ENCODE assay signal across 12 mouse cellular contexts in genomic region chr11:57583636-57584277, GRCm38 (mm10).
A peak's percentile ranks its signal among the peaks of the same experiment; 100 is the strongest.
DNase-seq lines count a peak whose midpoint lies in the region; ATAC-seq lines count a peak whose summit lies in the region.
"Had no signal": no experiment of that assay in that cellular context is flagged by ENCODE, and none has a peak within 500 bp of the region (broad histone marks: within the 10 kb centered on the region; RNA-seq: fewer than 3 reads in every experiment).

No protein-coding gene starts in this region.

- ATAC-seq in liver, embryonic 11.5 days (replicated peaks; ENCODE audit: low FRiP score) = no peak
- ATAC-seq in forebrain, embryonic 11.5 days (replicated peaks; ENCODE audit: low FRiP score) = peak; percentile 58; the same call in 1 of the 2 replicates
- ATAC-seq in hindbrain, embryonic 15.5 days (ENCODE audit: low FRiP score, low read depth) = 0 out of 2 replicates have a peak, but pooled peaks have one; percentile 38
- 0 out of 2 replicates have a peak, but pooled peaks have one; percentile 22 for ATAC-seq in midbrain, embryonic 15.5 days (replicated peaks)
- ATAC-seq: CD4-positive, CD25-positive, alpha-beta regulatory T cell, adult 4 months had no signal

- peaks cover 12% of the 10 kb centered on the region for H3K4me1 ChIP-seq in liver, embryonic 11.5 days (replicated peaks; ENCODE audit: control insufficient read depth, insufficient read depth, low read length)
- peaks cover 17% of the 10 kb centered on the region for H3K4me1 ChIP-seq in forebrain, embryonic 11.5 days (replicated peaks; ENCODE audit: control insufficient read depth, insufficient read depth, low read length)
- peaks cover 27% of the 10 kb centered on the region for H3K4me1 ChIP-seq in hindbrain, embryonic 15.5 days (replicated peaks)
- H3K4me1 ChIP-seq in midbrain, embryonic 15.5 days = peaks cover 36% of the 10 kb centered on the region

- DNase-seq in liver, embryonic 11.5 days (ENCODE audit: low spot score) = no peak
- DNase-seq in liver = no peak
- DNase-seq in forebrain, embryonic 11.5 days (ENCODE audit: low spot score) = no peak
- no peak for DNase-seq in kidney, adult 11 months
- DNase-seq in spleen, postnatal 14 days (ENCODE audit: low spot score in 2 of 2) = no peak
- no peak for DNase-seq in urinary bladder, postnatal 14 days (ENCODE audit: low spot score)
- DNase-seq: kidney, adult 8-10 months; lung, postnatal 4 days had no signal

- no peaks in the 10 kb centered on the region for H3K27me3 ChIP-seq in liver, embryonic 11.5 days (replicated peaks; ENCODE audit: control insufficient read depth, insufficient read depth, low read length)
- no peaks in the 10 kb centered on the region; the same call in 1 of the 2 replicates for H3K27me3 ChIP-seq in forebrain, embryonic 11.5 days (ENCODE audit: control insufficient read depth, insufficient read depth, low read length)
- no peaks in the 10 kb centered on the region for H3K27me3 ChIP-seq in hindbrain, embryonic 15.5 days
- no peaks in the 10 kb centered on the region for H3K27me3 ChIP-seq in midbrain, embryonic 15.5 days (replicated peaks)
- H3K27me3 ChIP-seq: limb, embryonic 13.5 days had no signal

- H3K27ac ChIP-seq in liver, embryonic 11.5 days (ENCODE audit: low read depth, low read length) = no peak overlapping the region
- H3K27ac ChIP-seq in forebrain, embryonic 11.5 days (ENCODE audit: low read depth, low read length) = peak overlapping the region; percentile 42; the same call in 1 of the 2 replicates
- H3K27ac ChIP-seq in hindbrain, embryonic 15.5 days (replicated peaks) = peak overlapping the region; percentile 67
- peak overlapping the region; percentile 59 for H3K27ac ChIP-seq in midbrain, embryonic 15.5 days
- H3K27ac ChIP-seq: limb, embryonic 13.5 days had no signal

- no peak overlapping the region for H3K4me3 ChIP-seq in liver, embryonic 11.5 days (ENCODE audit: low read depth, low read length)
- no peak overlapping the region for H3K4me3 ChIP-seq in forebrain, embryonic 11.5 days (ENCODE audit: low read depth, low read length)
- H3K4me3 ChIP-seq in hindbrain, embryonic 15.5 days = no peak overlapping the region
- no peak overlapping the region for H3K4me3 ChIP-seq in midbrain, embryonic 15.5 days
- H3K4me3 ChIP-seq: limb, embryonic 13.5 days had no signal

- WGBS in liver, embryonic 11.5 days = 39% methylated on average over 7 of the region's 7 CpGs
- WGBS in forebrain, embryonic 11.5 days = 21% methylated on average over 7 of the region's 7 CpGs
- WGBS in hindbrain, embryonic 15.5 days = 11% methylated on average over 7 of the region's 7 CpGs
- WGBS in midbrain, embryonic 15.5 days = 22% methylated on average over 7 of the region's 7 CpGs

- H3K9me3 ChIP-seq in liver, embryonic 11.5 days (ENCODE audit: control insufficient read depth, low read length) = no peaks in the 10 kb centered on the region
- H3K9me3 ChIP-seq in forebrain, embryonic 11.5 days (ENCODE audit: control insufficient read depth, low read length) = no peaks in the 10 kb centered on the region
- H3K9me3 ChIP-seq in hindbrain, embryonic 15.5 days = no peaks in the 10 kb centered on the region
- no peaks in the 10 kb centered on the region for H3K9me3 ChIP-seq in midbrain, embryonic 15.5 days
- H3K9me3 ChIP-seq: limb, embryonic 13.5 days had no signal

- H3K4me2 ChIP-seq in liver, embryonic 11.5 days = peak overlapping the region; percentile 35
- no peak overlapping the region; the same call in 1 of the 2 replicates for H3K4me2 ChIP-seq in forebrain, embryonic 11.5 days (ENCODE audit: low read depth, low read length, severe bottlenecking)
- H3K4me2 ChIP-seq in hindbrain, embryonic 15.5 days = 0 out of 2 replicates have a peak overlapping the region, but pooled peaks have one; percentile 5
- no peak overlapping the region for H3K4me2 ChIP-seq in midbrain, embryonic 15.5 days
- H3K4me2 ChIP-seq: limb, embryonic 13.5 days had no signal

- no peaks in the 10 kb centered on the region for H3K36me3 ChIP-seq in liver, embryonic 11.5 days (ENCODE audit: control insufficient read depth, insufficient read depth, low read length)
- no peaks in the 10 kb centered on the region for H3K36me3 ChIP-seq in forebrain, embryonic 11.5 days (ENCODE audit: control insufficient read depth, insufficient read depth, low read length)
- H3K36me3 ChIP-seq in hindbrain, embryonic 15.5 days = no peaks in the 10 kb centered on the region
- H3K36me3 ChIP-seq in midbrain, embryonic 15.5 days (replicated peaks) = no peaks in the 10 kb centered on the region
- H3K36me3 ChIP-seq: limb, embryonic 13.5 days had no signal

- H3K9ac ChIP-seq in liver, embryonic 11.5 days (ENCODE audit: low read depth, low read length) = no peak overlapping the region
- H3K9ac ChIP-seq in forebrain, embryonic 11.5 days (ENCODE audit: low read length) = peak overlapping the region; percentile 24
- 0 out of 2 replicates have a peak overlapping the region, but pooled peaks have one; percentile 4 for H3K9ac ChIP-seq in hindbrain, embryonic 15.5 days
- H3K9ac ChIP-seq in midbrain, embryonic 15.5 days = no peak overlapping the region
- H3K9ac ChIP-seq: limb, embryonic 13.5 days had no signal

Comparison
In these comparisons a context has a peak if more than half of its experiments do, and no peak if none do; other contexts are left out.
1. H3K4me2 ChIP-seq: peak in liver, embryonic 11.5 days (single experiment) and hindbrain, embryonic 15.5 days (single experiment); none in forebrain, embryonic 11.5 days (single experiment) and midbrain, embryonic 15.5 days (single experiment).
2. H3K9ac ChIP-seq: peak in forebrain, embryonic 11.5 days (single experiment) and hindbrain, embryonic 15.5 days (single experiment); none in liver, embryonic 11.5 days (single experiment) and midbrain, embryonic 15.5 days (single experiment).